Mouse (Mus musculus): ENCODE results near the gene Thsd4. TPM values are rescaled to one million over a fixed set of nuclear protein-coding genes. Genes with fewer than 3 reads are reported as not detected.

The Thsd4 gene
- polyA plus RNA-seq, 1 experiment from 2014 or later, result 4.3 TPM

DNA sequence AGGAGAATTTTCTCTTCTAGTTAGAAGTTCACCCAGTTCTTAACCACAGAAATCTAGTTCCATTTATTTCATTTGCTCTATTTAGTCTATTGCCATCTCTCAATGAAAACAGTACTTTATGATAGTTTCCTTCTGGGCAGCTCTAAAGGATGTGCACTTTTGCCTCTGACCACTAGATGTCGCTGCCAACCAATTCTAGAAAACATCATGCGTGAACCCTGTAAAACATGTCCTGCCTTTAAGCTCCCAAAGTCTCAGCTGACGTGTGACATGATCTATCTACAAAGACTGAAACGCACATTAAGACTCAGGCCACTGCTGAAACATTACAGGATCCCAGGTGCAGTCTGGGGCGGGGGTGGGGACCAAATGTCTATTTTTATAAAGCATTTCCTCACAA is 276.9 kb downstream of the Thsd4 start:
- Histone ChIP-seq H3K4me3 (ENCODE audit: low read depth, low read length) (no peak overlapping the region), H3K4me2 (ENCODE audit: low read length) (no peak overlapping the region), H3K36me3 (ENCODE audit: control insufficient read depth, insufficient read depth, low read length) (no peaks in the 10 kb centered on the region), H3K9me3 (replicated peaks; ENCODE audit: control insufficient read depth, low read length, poor library complexity, severe bottlenecking) (no peaks in the 10 kb centered on the region), H3K27me3 (ENCODE audit: control insufficient read depth, insufficient read depth, low read depth, low read length) (no peaks in the 10 kb centered on the region), H3K27ac (ENCODE audit: low read length) (no peak overlapping the region), H3K4me1 (ENCODE audit: control insufficient read depth, insufficient read depth, low read length) (0 out of 2 replicates have a peak, but pooled peaks cover 2% of the 10 kb centered on the region), H3K9ac (ENCODE audit: low read depth, low read length) (no peak overlapping the region)
- 3% methylated on average over 5 of the region's 5 CpGs for WGBS
- peak; percentile 56; the same call in 1 of the 2 replicates for ATAC-seq

DNA sequence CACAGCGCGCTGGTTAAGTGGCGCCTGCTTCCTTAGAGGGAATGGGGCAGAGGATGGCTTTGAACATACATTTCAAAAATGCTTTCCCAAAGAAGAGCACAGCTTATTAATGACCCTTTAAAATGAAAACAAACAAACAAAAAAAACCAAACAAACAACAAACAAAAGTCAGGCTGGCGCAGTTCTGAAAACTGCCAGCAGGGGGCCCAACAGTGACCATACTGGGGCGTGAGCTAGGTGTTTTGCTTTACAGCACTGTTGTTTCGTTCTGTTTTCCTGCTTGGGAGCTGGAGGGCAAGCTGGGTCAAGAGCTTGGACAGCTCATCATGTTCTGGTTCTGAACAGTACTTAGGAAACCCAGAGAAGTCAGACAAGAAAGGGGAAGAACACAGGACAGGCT is 278.3 kb downstream of the Thsd4 start:
- ATAC-seq, result no peak
- Histone ChIP-seq H3K4me1 (ENCODE audit: control insufficient read depth, insufficient read depth, low read length) (no peaks in the 10 kb centered on the region), H3K27me3 (ENCODE audit: control insufficient read depth, insufficient read depth, low read depth, low read length) (no peaks in the 10 kb centered on the region), H3K4me2 (ENCODE audit: low read length) (no peak overlapping the region), H3K9me3 (replicated peaks; ENCODE audit: control insufficient read depth, low read length, poor library complexity, severe bottlenecking) (no peaks in the 10 kb centered on the region), H3K27ac (ENCODE audit: low read length) (no peak overlapping the region), H3K9ac (ENCODE audit: low read depth, low read length) (no peak overlapping the region), H3K36me3 (ENCODE audit: control insufficient read depth, insufficient read depth, low read length) (no peaks in the 10 kb centered on the region), H3K4me3 (ENCODE audit: low read depth, low read length) (no peak overlapping the region)
- 65% methylated on average over 6 of the region's 6 CpGs for WGBS

DNA sequence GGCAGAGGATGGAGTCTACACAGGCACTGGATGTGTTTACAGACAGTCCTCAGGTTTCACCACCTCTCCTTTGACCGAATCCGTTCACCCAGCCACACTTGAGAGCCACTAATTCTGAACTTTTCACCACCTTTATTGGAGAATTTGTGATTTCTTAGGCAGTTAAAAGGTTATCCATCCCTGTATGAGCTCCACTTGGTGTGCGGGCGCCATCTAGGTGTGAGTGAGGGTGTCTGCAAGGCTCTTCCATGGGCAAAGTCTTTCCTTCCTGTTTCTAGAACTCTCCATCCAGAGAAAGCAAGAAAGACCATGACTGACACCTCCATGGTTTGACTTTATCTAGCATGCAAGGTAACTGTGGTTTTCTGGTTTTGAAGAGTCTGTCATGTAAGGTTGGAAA is 284.2 kb downstream of the Thsd4 start:
- no peak for ATAC-seq
- 45% methylated on average over 4 of the region's 4 CpGs for WGBS
- Histone ChIP-seq H3K4me2 (ENCODE audit: low read length) (no peak overlapping the region), H3K9me3 (replicated peaks; ENCODE audit: control insufficient read depth, low read length, poor library complexity, severe bottlenecking) (no peaks in the 10 kb centered on the region), H3K27me3 (ENCODE audit: control insufficient read depth, insufficient read depth, low read depth, low read length) (no peaks in the 10 kb centered on the region), H3K36me3 (ENCODE audit: control insufficient read depth, insufficient read depth, low read length) (no peaks in the 10 kb centered on the region), H3K9ac (ENCODE audit: low read depth, low read length) (no peak overlapping the region), H3K4me3 (ENCODE audit: low read depth, low read length) (no peak overlapping the region), H3K4me1 (ENCODE audit: control insufficient read depth, insufficient read depth, low read length) (no peaks in the 10 kb centered on the region), H3K27ac (ENCODE audit: low read length) (no peak overlapping the region)

DNA sequence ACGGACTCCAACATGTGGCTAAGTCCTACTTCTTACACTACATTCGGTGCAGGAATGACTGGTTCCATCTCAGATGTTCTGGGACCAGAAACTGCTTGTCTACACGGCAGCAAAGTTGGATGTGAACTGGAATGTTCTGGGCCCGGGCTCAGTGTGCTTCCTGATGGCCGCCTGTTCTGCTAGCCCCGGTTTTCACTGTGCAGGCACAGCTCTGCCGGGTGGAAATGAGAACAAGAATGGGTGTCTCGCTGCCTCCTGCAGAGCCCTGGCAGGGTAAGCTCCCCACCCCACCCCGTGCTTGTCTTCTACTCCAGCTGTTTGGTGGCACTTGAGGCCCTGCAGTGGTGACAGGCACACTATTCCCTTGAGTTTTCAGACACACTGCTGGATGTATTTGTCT is 285.7 kb downstream of the Thsd4 start:
- H3K27ac ChIP-seq (ENCODE audit: low read length), result no peak overlapping the region
- H3K4me1 ChIP-seq (ENCODE audit: control insufficient read depth, insufficient read depth, low read length), result peaks cover 10% of the 10 kb centered on the region
- no peaks in the 10 kb centered on the region for H3K27me3 ChIP-seq (ENCODE audit: control insufficient read depth, insufficient read depth, low read depth, low read length)
- ATAC-seq, result no peak
- H3K9ac ChIP-seq (ENCODE audit: low read depth, low read length), result no peak overlapping the region
- 71% methylated on average over 9 of the region's 9 CpGs for WGBS
- no peaks in the 10 kb centered on the region for H3K9me3 ChIP-seq (replicated peaks; ENCODE audit: control insufficient read depth, low read length, poor library complexity, severe bottlenecking)
- no peak overlapping the region for H3K4me3 ChIP-seq (ENCODE audit: low read depth, low read length)
- H3K36me3 ChIP-seq (ENCODE audit: control insufficient read depth, insufficient read depth, low read length), result no peaks in the 10 kb centered on the region
- H3K4me2 ChIP-seq (ENCODE audit: low read length), result no peak overlapping the region

DNA sequence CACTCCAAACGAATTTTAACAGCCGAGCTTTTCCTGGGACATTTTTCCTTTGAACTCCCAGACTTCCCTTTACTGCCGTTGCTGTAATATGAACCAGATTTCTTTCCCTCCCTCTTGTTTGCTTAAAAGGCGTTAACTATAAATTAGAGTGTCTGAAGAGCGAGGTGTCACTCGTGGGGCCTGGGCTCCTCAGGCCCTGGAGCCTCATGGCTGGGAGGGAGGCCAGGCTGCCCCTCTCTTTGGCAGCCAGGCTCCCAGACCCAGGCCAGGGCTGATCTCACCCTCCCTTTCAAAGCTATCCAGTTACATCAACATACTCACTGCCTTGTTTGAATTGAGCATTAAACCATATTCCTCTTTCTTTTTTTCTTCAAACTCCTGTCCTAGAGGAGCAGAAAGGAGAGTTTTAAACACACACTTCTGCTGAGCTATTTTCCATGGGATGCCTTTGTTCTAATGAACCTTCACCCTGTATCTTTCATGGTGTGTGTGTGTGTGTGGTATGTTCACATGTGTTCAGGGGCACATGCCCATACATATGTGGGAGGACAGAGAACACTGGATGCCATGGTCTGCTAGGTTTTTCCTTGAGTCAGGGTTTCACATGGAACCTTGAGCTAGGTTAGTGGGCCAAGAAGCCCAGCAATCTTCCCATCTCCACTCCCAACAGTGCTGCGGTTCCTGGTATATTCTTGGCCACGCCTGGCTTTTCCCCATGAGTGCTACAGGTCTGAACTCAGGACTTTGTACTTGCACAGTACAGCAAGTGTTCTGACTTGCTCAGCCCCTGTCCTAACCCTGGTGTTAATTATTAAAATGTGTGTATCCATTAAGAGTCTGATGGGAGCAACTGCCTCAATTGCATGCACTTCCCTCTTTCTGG is 287.4 kb downstream of the Thsd4 start:
- 52% methylated on average over 8 of the region's 8 CpGs for WGBS
- no peak overlapping the region for H3K27ac ChIP-seq (ENCODE audit: low read length)
- no peak for ATAC-seq

DNA sequence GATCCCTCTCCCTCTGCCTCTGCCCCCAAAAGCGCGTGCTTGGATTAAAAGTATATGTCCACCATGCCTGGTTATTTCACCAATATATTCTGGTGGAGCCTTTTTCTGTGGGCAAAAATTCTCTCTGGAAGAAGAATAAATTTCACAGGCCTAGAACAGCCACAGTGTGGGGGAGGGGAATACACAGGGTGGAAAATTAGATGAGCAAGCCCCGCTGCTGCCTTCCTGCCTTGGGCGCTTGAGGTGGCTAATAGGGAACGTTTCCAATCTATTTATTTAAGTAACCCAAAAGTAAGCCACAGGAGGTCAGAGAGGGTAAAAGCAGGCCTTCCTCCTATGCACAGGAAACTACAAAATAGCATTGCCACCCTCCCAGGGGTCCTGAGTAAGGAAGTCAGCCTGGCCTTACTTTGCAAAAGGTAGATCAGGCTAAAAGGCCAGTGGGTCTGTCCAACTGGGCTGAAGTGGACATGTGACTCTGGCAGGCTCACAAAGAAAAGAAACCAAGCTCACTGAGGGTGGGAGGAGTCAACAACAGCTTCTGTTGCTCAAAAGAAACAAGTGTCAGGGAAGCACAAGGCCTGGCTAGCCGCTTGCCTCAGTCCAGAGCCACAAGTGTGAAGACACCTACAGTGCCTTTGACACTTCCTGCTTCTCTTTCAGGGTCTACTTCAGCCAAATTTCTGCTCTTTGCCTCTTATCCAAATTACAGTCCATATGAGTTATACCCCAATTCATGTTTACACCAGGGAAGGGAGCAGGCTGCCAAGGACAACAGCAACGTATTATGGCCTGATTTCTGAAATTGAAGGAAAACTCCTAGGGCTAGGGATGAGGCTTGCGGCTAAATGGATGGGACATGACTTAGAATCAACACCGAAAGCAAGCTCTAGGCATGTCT is 289.6 kb downstream of the Thsd4 start:
- Histone ChIP-seq H3K4me3 (ENCODE audit: low read depth, low read length) (no peak overlapping the region), H3K4me1 (ENCODE audit: control insufficient read depth, insufficient read depth, low read length) (peaks cover 18% of the 10 kb centered on the region), H3K27ac (ENCODE audit: low read length) (0 out of 2 replicates have a peak overlapping the region, but pooled peaks have one; percentile 1), H3K9ac (ENCODE audit: low read depth, low read length) (no peak overlapping the region), H3K4me2 (ENCODE audit: low read length) (no peak overlapping the region), H3K27me3 (ENCODE audit: control insufficient read depth, insufficient read depth, low read depth, low read length) (no peaks in the 10 kb centered on the region), H3K36me3 (ENCODE audit: control insufficient read depth, insufficient read depth, low read length) (no peaks in the 10 kb centered on the region), H3K9me3 (replicated peaks; ENCODE audit: control insufficient read depth, low read length, poor library complexity, severe bottlenecking) (no peaks in the 10 kb centered on the region)
- WGBS, result 63% methylated on average over 9 of the region's 9 CpGs
- ATAC-seq, result no peak

More for the DNA sequence above, 287.4 kb downstream of the Thsd4 start:
- Histone ChIP-seq H3K36me3 (ENCODE audit: control insufficient read depth, insufficient read depth, low read length) (no peaks in the 10 kb centered on the region), H3K4me3 (ENCODE audit: low read depth, low read length) (no peak overlapping the region), H3K9me3 (replicated peaks; ENCODE audit: control insufficient read depth, low read length, poor library complexity, severe bottlenecking) (no peaks in the 10 kb centered on the region), H3K4me2 (ENCODE audit: low read length) (no peak overlapping the region), H3K27me3 (ENCODE audit: control insufficient read depth, insufficient read depth, low read depth, low read length) (no peaks in the 10 kb centered on the region), H3K4me1 (ENCODE audit: control insufficient read depth, insufficient read depth, low read length) (peaks cover 18% of the 10 kb centered on the region), H3K9ac (ENCODE audit: low read depth, low read length) (no peak overlapping the region)

DNA sequence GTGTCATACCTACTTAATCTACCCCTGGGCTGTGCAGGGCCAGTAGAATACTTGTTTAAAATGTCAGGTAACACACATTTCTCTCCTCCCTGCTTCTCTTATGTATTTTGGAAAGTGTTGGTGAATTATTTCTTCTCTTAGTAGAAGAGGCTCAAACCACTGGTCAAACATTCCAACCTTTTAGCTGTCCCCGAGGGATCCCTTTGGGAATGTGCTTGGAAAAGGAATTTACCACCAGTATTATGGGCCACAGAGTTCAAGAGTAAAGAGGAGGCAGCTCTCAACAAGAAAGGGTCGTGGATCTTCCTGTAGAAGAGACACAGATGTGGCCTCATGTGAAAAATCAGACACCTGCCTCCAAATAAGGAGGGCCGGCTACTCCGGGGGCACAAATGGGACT is 292.4 kb downstream of the Thsd4 start:
- Histone ChIP-seq H3K9ac (ENCODE audit: low read depth, low read length) (no peak overlapping the region), H3K4me2 (ENCODE audit: low read length) (no peak overlapping the region), H3K36me3 (ENCODE audit: control insufficient read depth, insufficient read depth, low read length) (no peaks in the 10 kb centered on the region), H3K4me1 (ENCODE audit: control insufficient read depth, insufficient read depth, low read length) (peaks cover 19% of the 10 kb centered on the region), H3K27me3 (ENCODE audit: control insufficient read depth, insufficient read depth, low read depth, low read length) (no peaks in the 10 kb centered on the region), H3K9me3 (replicated peaks; ENCODE audit: control insufficient read depth, low read length, poor library complexity, severe bottlenecking) (no peaks in the 10 kb centered on the region), H3K27ac (ENCODE audit: low read length) (no peak overlapping the region), H3K4me3 (ENCODE audit: low read depth, low read length) (no peak overlapping the region)
- WGBS, result 83% methylated on average over 4 of the region's 4 CpGs
- no peak for ATAC-seq

DNA sequence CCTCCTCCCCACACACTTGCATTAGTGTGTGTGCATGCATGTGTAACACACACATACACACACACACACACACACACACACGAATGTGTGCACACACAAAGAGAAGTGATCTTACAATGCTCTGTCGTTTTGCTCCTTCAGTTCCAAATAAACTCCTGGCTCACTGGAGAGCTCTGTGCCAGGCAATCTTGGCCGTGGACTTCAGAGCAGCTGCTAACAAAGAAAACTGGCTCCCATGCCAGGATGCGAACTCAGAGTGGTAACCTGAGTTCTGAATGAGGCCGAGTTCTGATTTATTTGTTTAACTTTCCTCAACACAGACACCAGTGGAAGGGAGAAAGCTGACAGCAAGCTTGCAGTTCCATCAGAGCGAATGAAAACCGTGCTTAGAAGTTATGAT is 294.1 kb downstream of the Thsd4 start:
- WGBS, result 78% methylated on average over 7 of the region's 7 CpGs
- H3K27ac ChIP-seq (ENCODE audit: low read length), result no peak overlapping the region
- H3K9me3 ChIP-seq (replicated peaks; ENCODE audit: control insufficient read depth, low read length, poor library complexity, severe bottlenecking), result no peaks in the 10 kb centered on the region

DNA sequence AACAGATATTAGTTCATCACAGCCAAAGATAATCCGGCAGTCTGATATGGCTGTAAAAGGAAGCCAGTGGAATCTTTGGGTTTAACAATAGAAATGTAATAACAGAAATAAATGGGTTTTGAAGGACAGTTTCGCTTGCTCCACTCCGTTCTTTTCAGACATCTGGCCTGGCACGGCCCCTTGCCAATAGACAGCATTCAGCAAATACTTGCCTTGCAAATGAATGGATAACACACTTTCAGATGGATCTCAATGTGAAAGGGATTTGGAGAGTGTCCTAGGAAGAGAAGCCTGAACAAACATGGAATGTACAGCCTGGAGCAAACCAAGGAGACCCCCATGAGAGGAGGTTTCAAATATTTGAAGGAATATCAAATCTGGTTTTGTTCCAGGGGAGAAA is 295.2 kb downstream of the Thsd4 start:
- no peaks in the 10 kb centered on the region for H3K36me3 ChIP-seq (ENCODE audit: control insufficient read depth, insufficient read depth, low read length)
- no peak overlapping the region for H3K9ac ChIP-seq (ENCODE audit: low read depth, low read length)
- ATAC-seq, result no peak
- no peaks in the 10 kb centered on the region for H3K27me3 ChIP-seq (ENCODE audit: control insufficient read depth, insufficient read depth, low read depth, low read length)
- no peak overlapping the region for H3K27ac ChIP-seq (ENCODE audit: low read length)
- no peak overlapping the region for H3K4me3 ChIP-seq (ENCODE audit: low read depth, low read length)
- H3K4me2 ChIP-seq (ENCODE audit: low read length), result no peak overlapping the region
- peaks cover 21% of the 10 kb centered on the region for H3K4me1 ChIP-seq (ENCODE audit: control insufficient read depth, insufficient read depth, low read length)
- H3K9me3 ChIP-seq (replicated peaks; ENCODE audit: control insufficient read depth, low read length, poor library complexity, severe bottlenecking), result no peaks in the 10 kb centered on the region
- WGBS, result 52% methylated on average over 4 of the region's 4 CpGs

More for the DNA sequence above, 294.1 kb downstream of the Thsd4 start:
- H3K27me3 ChIP-seq (ENCODE audit: control insufficient read depth, insufficient read depth, low read depth, low read length), result no peaks in the 10 kb centered on the region
- H3K9ac ChIP-seq (ENCODE audit: low read depth, low read length), result no peak overlapping the region
- no peak for ATAC-seq
- peaks cover 27% of the 10 kb centered on the region for H3K4me1 ChIP-seq (ENCODE audit: control insufficient read depth, insufficient read depth, low read length)
- H3K4me2 ChIP-seq (ENCODE audit: low read length), result no peak overlapping the region
- no peaks in the 10 kb centered on the region for H3K36me3 ChIP-seq (ENCODE audit: control insufficient read depth, insufficient read depth, low read length)
- H3K4me3 ChIP-seq (ENCODE audit: low read depth, low read length), result no peak overlapping the region
